Mouse (Mus musculus) inflammation-experienced regulatory T-cells, adult 6 months (primary cell): ENCODE results near the gene Fyco1. TPM values are rescaled to one million over a fixed set of nuclear protein-coding genes. Genes with fewer than 3 reads are reported as not detected.

Experiments
- polyA plus RNA-seq, 3 experiments: library from polyadenylated mRNA; unstranded; fragments of 100-300 nt; shearing (Covaris generic); gene quantifications; one replicate each; pipeline ENCODE4 v1.2.1; 2017

The Fyco1 gene
- polyA plus RNA-seq, 3 experiments from 2014 or later: 24.2 to 49.9 (median 41.1) TPM

Other genes with a start within 250 kb of the Fyco1 start
- gene Slc6a20b, start 219.3 kb downstream of the Fyco1 start, polyA plus RNA-seq: 1 to 10 TPM in 1 of 3 experiments, under 1 TPM in 2; 0.36 to 1.4 (median 0.94) TPM
- 10 to 100 TPM in 2 of 3 experiments, 1 to 10 TPM in 1; 5.2 to 42.3 (median 34.9) TPM for gene Ccr9, start 173.5 kb downstream of the Fyco1 start, polyA plus RNA-seq
- gene Slc6a20a, start 173.0 kb downstream of the Fyco1 start, polyA plus RNA-seq: not detected
- gene Lztfl1, start 134.2 kb downstream of the Fyco1 start, polyA plus RNA-seq: 10 to 100 TPM; 33.3 to 59.2 (median 57.6) TPM
- 100 to 1,000 TPM; 136 to 568 (median 166) TPM for gene Cxcr6, start 45.4 kb downstream of the Fyco1 start, polyA plus RNA-seq
- 1 to 10 TPM in 1 of 3 experiments, under 1 TPM in 2; 0.66 to 2.9 (median 0.69) TPM for gene Xcr1, start 10.1 kb upstream of the Fyco1 start, polyA plus RNA-seq
- gene Ccr1, start 116.8 kb upstream of the Fyco1 start, polyA plus RNA-seq: 1 to 10 TPM in 2 of 3 experiments, under 1 TPM in 1; 0.20 to 3.1 (median 1.7) TPM
- gene Ccr1l1, start 126.5 kb upstream of the Fyco1 start, polyA plus RNA-seq: not detected
- 1 to 10 TPM in 2 of 3 experiments, under 1 TPM in 1; 0.28 to 2.0 (median 1.0) TPM for gene Ccr3, start 170.1 kb upstream of the Fyco1 start, polyA plus RNA-seq